In genomic region chr5:137600281-137600618, GRCm38 (mm10) we compare ENCODE assay signal across 8 mouse cellular contexts. TPM values are rescaled to one million over a fixed set of nuclear protein-coding genes. Genes with fewer than 3 reads are reported as not detected.
DNase-seq lines count a peak whose midpoint lies in the region; ATAC-seq and TF ChIP-seq lines count a peak whose summit lies in the region.

No protein-coding gene starts in this region.

- TF ChIP-seq CTCF in left cerebral cortex, adult 2 months (IDR thresholded peaks at IDR 0.05), result no peak
- TF ChIP-seq CTCF in intestine, postnatal 0 days (IDR thresholded peaks at IDR 0.05; ENCODE audit: low read depth), result no peak

- no peak for DNase-seq in left cerebral cortex, adult 2 months (ENCODE audit: extremely low spot score in 1 of 2, low spot score in 2 of 2)
- no peak for DNase-seq in left cerebral cortex, adult 9 months (ENCODE audit: low spot score in 2 of 2)
- DNase-seq in cerebellum, adult 18-20 months, result no peak
- DNase-seq in cerebellum, postnatal 10 days, result no peak
- no peak for DNase-seq in urinary bladder, postnatal 14 days (ENCODE audit: low spot score)

- H3K4me3 ChIP-seq in left cerebral cortex, adult 2 months, result peak overlapping the region; percentile 84
- peak overlapping the region; percentile 75 for H3K4me3 ChIP-seq in embryonic facial prominence, embryonic 13.5 days
- H3K4me3 ChIP-seq in intestine, postnatal 0 days (ENCODE audit: low read depth, low read length), result peak overlapping the region; percentile 73
- H3K4me3 ChIP-seq in neural tube, embryonic 12.5 days, result peak overlapping the region; percentile 64

- no peaks in the 10 kb centered on the region for H3K27me3 ChIP-seq in embryonic facial prominence, embryonic 13.5 days
- no peaks in the 10 kb centered on the region for H3K27me3 ChIP-seq in intestine, postnatal 0 days (replicated peaks; ENCODE audit: control insufficient read depth, insufficient read depth, low read length)
- H3K27me3 ChIP-seq in neural tube, embryonic 12.5 days (replicated peaks), result no peaks in the 10 kb centered on the region

- peak overlapping the region; percentile 97 for H3K4me2 ChIP-seq in embryonic facial prominence, embryonic 13.5 days
- peak overlapping the region; percentile 99 for H3K4me2 ChIP-seq in intestine, postnatal 0 days (replicated peaks; ENCODE audit: low read depth)
- peak overlapping the region; percentile 91 for H3K4me2 ChIP-seq in neural tube, embryonic 12.5 days (replicated peaks)

- H3K9ac ChIP-seq in embryonic facial prominence, embryonic 13.5 days, result peak overlapping the region; percentile 88
- H3K9ac ChIP-seq in intestine, postnatal 0 days (ENCODE audit: low read depth, low read length), result peak overlapping the region; percentile 79
- peak overlapping the region; percentile 86 for H3K9ac ChIP-seq in neural tube, embryonic 12.5 days

- intact Hi-C loops in left cerebral cortex, adult 2 months (cut with DNase I), result loop anchor here (10.0 kb wide), 1 partner anchor 615 kb away; the partner anchor contains the start of genes Plod3 and Znhit1

- peaks cover 33% of the 10 kb centered on the region for H3K4me1 ChIP-seq in embryonic facial prominence, embryonic 13.5 days
- H3K4me1 ChIP-seq in intestine, postnatal 0 days (replicated peaks; ENCODE audit: control insufficient read depth, insufficient read depth, low read length), result 0 out of 2 replicates have a peak, but pooled peaks cover 7% of the 10 kb centered on the region
- peaks cover 29% of the 10 kb centered on the region for H3K4me1 ChIP-seq in neural tube, embryonic 12.5 days

- H3K27ac ChIP-seq in left cerebral cortex, adult 2 months, result peak overlapping the region; percentile 94
- peak overlapping the region; percentile 86; the same call in 1 of the 2 replicates for H3K27ac ChIP-seq in embryonic facial prominence, embryonic 13.5 days
- H3K27ac ChIP-seq in intestine, postnatal 0 days (ENCODE audit: low read depth, low read length), result peak overlapping the region; percentile 91
- no peak overlapping the region for H3K27ac ChIP-seq in neural tube, embryonic 12.5 days

- H3K9me3 ChIP-seq in embryonic facial prominence, embryonic 13.5 days, result no peaks in the 10 kb centered on the region
- H3K9me3 ChIP-seq in intestine, postnatal 0 days (ENCODE audit: control insufficient read depth), result no peaks in the 10 kb centered on the region
- no peaks in the 10 kb centered on the region for H3K9me3 ChIP-seq in neural tube, embryonic 12.5 days

- peaks cover 29% of the 10 kb centered on the region for H3K36me3 ChIP-seq in embryonic facial prominence, embryonic 13.5 days
- peaks cover 8% of the 10 kb centered on the region for H3K36me3 ChIP-seq in intestine, postnatal 0 days (ENCODE audit: control insufficient read depth, insufficient read depth)
- 0 out of 2 replicates have a peak, but pooled peaks cover 12% of the 10 kb centered on the region for H3K36me3 ChIP-seq in neural tube, embryonic 12.5 days

- no peak; the same call in 1 of the 2 replicates for ATAC-seq in embryonic facial prominence, embryonic 13.5 days (ENCODE audit: insufficient number of reproducible peaks, insufficient read depth, low FRiP score, low TSS enrichment, low read depth)
- ATAC-seq in intestine, postnatal 0 days, result peak; percentile 25
- ATAC-seq in neural tube, embryonic 12.5 days (ENCODE audit: low FRiP score, low read depth), result no peak; the same call in 1 of the 2 replicates

- WGBS in embryonic facial prominence, embryonic 13.5 days, result 4% methylated on average over 19 of the region's 19 CpGs
- WGBS in intestine, postnatal 0 days, result under 1% methylated on average over 19 of the region's 19 CpGs
- 4% methylated on average over 19 of the region's 19 CpGs for WGBS in neural tube, embryonic 12.5 days

RNA-seq across cellular contexts. Expression of gene Mospd3, which starts 0.6 kb away (rescaled TPM):
- 10 to 100 TPM; 19.9 to 25.1 TPM for total RNA-seq in left cerebral cortex, adult 2 months (2021)
- polyA plus RNA-seq in embryonic facial prominence, embryonic 13.5 days (2015; fragmentation: Nextera tagmentation; extraction: Ambion mirVana), result 33.3 and 33.8 TPM in 2 replicates
- polyA plus RNA-seq in intestine, postnatal 0 days (2015; fragmentation: Nextera tagmentation; extraction: Ambion mirVana), result 35.3 and 38.0 TPM in 2 replicates
- polyA plus RNA-seq in neural tube, embryonic 12.5 days (2016; fragmentation: Nextera tagmentation; extraction: Ambion mirVana), result 36.8 and 42.1 TPM in 2 replicates

RNA-seq across cellular contexts. Expression of gene Pcolce, which starts 13.3 kb away (rescaled TPM):
- 10 to 100 TPM in 1 of 2 experiments, 1 to 10 TPM in 1; 9.6 to 11.2 TPM for total RNA-seq in left cerebral cortex, adult 2 months (2021)
- 122 and 135 TPM in 2 replicates for polyA plus RNA-seq in embryonic facial prominence, embryonic 13.5 days (2015; fragmentation: Nextera tagmentation; extraction: Ambion mirVana)
- 44.2 and 44.6 TPM in 2 replicates for polyA plus RNA-seq in intestine, postnatal 0 days (2015; fragmentation: Nextera tagmentation; extraction: Ambion mirVana)
- 51.8 and 52.0 TPM in 2 replicates for polyA plus RNA-seq in neural tube, embryonic 12.5 days (2016; fragmentation: Nextera tagmentation; extraction: Ambion mirVana)

RNA-seq across cellular contexts. Expression of gene Fbxo24, which starts 28.6 kb away (rescaled TPM):
- total RNA-seq in left cerebral cortex, adult 2 months (2021), result under 1 TPM; 0.23 to 0.42 TPM
- 0.13 TPM in 1 of 2 replicates, not detected in the other for polyA plus RNA-seq in embryonic facial prominence, embryonic 13.5 days (2015; fragmentation: Nextera tagmentation; extraction: Ambion mirVana)
- polyA plus RNA-seq in intestine, postnatal 0 days (2015; fragmentation: Nextera tagmentation; extraction: Ambion mirVana), result 0.16 and 0.25 TPM in 2 replicates
- 0.11 and 0.39 TPM in 2 replicates for polyA plus RNA-seq in neural tube, embryonic 12.5 days (2016; fragmentation: Nextera tagmentation; extraction: Ambion mirVana)

RNA-seq across cellular contexts. Expression of gene Lrch4, which starts 28.7 kb away (rescaled TPM):
- 10 to 100 TPM; 15.9 to 21.2 TPM for total RNA-seq in left cerebral cortex, adult 2 months (2021)
- 31.5 and 33.9 TPM in 2 replicates for polyA plus RNA-seq in embryonic facial prominence, embryonic 13.5 days (2015; fragmentation: Nextera tagmentation; extraction: Ambion mirVana)
- polyA plus RNA-seq in intestine, postnatal 0 days (2015; fragmentation: Nextera tagmentation; extraction: Ambion mirVana), result 31.5 and 31.6 TPM in 2 replicates
- 29.4 and 32.5 TPM in 2 replicates for polyA plus RNA-seq in neural tube, embryonic 12.5 days (2016; fragmentation: Nextera tagmentation; extraction: Ambion mirVana)

RNA-seq across cellular contexts. Expression of gene Gm20605, which starts 28.7 kb away (rescaled TPM):
- total RNA-seq in left cerebral cortex, adult 2 months (2021), result 10 to 100 TPM; 11.6 to 12.8 TPM
- 7.9 and 8.2 TPM in 2 replicates for polyA plus RNA-seq in embryonic facial prominence, embryonic 13.5 days (2015; fragmentation: Nextera tagmentation; extraction: Ambion mirVana)
- polyA plus RNA-seq in intestine, postnatal 0 days (2015; fragmentation: Nextera tagmentation; extraction: Ambion mirVana), result 1.3 and 1.8 TPM in 2 replicates
- 8.9 and 9.4 TPM in 2 replicates for polyA plus RNA-seq in neural tube, embryonic 12.5 days (2016; fragmentation: Nextera tagmentation; extraction: Ambion mirVana)
